Mouse (Mus musculus) WW6 (cell line): ENCODE measurements around the gene Gm13283.
"Not testable (repeated sequence)": the region's sequence is repeated elsewhere in the genome, so short reads cannot be mapped to it uniquely, and the experiment has no call there.

ENCODE experiments used
- DNase-seq: peaks from one replicate; pipeline ENCODE4 v3.0.0-alpha.2; 2013; ENCODE audit warnings: low read depth, low spot score

Gene Gm13283

DNA sequence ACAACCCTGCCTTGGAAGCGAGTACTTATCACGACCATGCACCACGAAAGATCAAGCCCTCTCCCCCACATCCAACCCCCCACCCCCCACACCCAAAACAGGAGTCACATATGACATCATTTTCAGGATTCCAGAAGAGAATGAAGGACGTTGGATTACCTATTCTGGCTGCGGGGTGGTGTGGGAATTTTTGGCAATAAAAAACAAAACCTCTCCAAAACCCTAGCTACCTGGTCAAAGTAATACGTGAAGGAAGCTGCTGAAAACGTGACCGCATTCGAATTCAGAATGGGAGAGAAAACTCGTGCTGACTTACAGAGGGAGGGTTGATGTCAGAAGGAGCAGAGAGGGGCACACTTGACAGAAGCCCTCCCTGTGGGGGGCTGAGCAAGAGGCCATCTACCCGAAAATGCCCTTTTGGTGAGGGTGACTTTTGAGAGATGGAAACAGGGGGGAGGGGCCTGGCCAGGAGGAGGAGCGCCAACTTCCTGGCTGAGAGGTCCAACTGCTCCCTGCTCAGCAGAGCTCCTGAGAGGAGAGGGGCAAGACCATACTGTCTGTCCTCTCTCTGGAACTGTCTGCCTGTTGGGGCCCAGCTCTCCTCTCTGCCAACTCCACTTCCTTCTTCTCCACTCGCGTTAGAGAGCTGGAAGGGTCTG, at the start of gene Gm13283:
Gene Gm13283, plus strand, starts transcription at position 510 of the 659 bp plus-strand sequence.
- not testable (repeated sequence) for DNase-seq

- DNase-seq: no peak
Observed at GRCm38 (mm10) chr4:88714281-88714680, 45.6 kb upstream of the Gm13283 start.

GRCm38 (mm10) chr4:88715059-88715458, 44.9 kb upstream of the Gm13283 start:
- DNase-seq: no peak

DNA sequence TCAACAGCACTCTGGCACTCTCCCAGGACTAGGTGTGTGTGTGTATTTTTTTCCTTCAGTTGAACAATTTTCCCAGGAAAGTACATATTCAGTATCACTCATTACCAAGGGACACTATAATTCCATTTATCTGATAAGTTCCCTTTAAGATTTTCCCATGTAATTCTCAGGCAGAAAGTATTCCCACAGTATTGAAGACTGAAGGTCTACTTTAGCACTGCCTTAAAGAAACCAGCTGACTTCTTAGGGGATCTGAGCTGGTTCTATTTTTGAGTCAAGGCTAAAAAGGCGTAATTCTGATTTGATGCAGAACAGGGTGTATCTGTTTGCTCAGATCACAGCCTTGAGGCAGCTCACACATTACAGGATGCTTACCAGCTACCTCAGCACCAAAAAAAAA, 41.2 kb upstream of the Gm13283 start:
- no peak for DNase-seq

- DNase-seq: peak; percentile 65
Observed at GRCm38 (mm10) chr4:88721791-88722721, 37.9 kb upstream of the Gm13283 start, which contains the start of the genes Gm26566 and Klhl9. Gene Gm26566, plus strand, starts transcription at chr4:88721805. Gene Klhl9, minus strand, starts transcription at chr4:88722465.

GRCm38 (mm10) chr4:88723497-88724090, 36.3 kb upstream of the Gm13283 start:
- no peak for DNase-seq

GRCm38 (mm10) chr4:88726727-88727126, 33.2 kb upstream of the Gm13283 start:
- DNase-seq: no peak

GRCm38 (mm10) chr4:88727324-88727723, 32.6 kb upstream of the Gm13283 start:
- DNase-seq: no peak

DNA sequence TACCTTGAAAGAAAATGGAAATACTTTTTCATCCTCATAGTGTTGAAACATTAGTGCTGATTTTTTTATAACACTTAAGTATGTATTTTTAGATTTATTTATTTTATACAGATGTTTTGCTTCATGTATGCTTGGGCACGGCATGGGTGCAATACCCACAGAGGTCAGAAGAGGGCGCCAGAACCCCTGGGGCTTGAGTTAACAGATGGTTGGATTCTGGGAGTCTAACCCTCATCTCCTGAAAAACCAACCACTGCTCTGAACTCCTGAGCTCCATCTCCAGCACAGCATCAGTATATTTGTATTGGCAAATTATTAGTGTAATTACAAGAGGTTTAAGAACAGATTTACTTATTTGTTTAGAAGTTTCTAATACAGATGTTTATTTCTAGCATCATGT, 21.4 kb upstream of the Gm13283 start:
- no peak for DNase-seq

GRCm38 (mm10) chr4:88739036-88739435, 20.9 kb upstream of the Gm13283 start:
- DNase-seq: no peak

- DNase-seq: no peak
Observed at GRCm38 (mm10) chr4:88741426-88741825, 18.5 kb upstream of the Gm13283 start.

- DNase-seq: no peak
Observed at GRCm38 (mm10) chr4:88742771-88743371, 17.0 kb upstream of the Gm13283 start.

GRCm38 (mm10) chr4:88744207-88744606, 15.7 kb upstream of the Gm13283 start:
- no peak for DNase-seq

GRCm38 (mm10) chr4:88749926-88750325, 10.0 kb upstream of the Gm13283 start:
- DNase-seq: no peak

DNA sequence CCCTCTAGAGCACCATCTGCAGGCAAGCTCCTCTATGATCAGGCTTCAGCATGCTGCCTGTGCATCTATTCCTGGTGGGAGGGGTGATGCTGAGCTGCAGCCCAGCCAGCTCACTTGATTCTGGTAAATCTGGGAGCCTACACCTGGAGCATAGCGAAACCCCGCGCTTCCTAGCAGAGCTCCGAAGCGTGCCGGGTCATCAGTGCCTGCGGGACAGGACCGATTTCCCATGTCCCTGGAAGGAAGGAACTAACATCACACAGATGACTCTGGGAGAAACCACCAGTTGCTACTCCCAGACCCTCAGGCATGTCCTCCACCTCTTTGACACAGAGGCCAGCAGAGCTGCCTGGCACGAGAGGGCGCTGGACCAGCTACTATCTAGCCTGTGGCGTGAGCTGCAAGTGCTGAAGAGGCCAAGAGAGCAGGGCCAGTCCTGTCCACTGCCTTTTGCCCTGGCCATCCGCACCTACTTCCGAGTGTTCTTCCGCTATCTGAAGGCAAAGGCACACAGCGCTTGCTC, 5.0 kb upstream of the Gm13283 start, which contains the start of gene Gm13271:
Gene Gm13271, plus strand, starts transcription at position 51 of the 523 bp plus-strand sequence.
- DNase-seq: not testable (repeated sequence)

- DNase-seq: not testable (repeated sequence)
Observed at GRCm38 (mm10) chr4:88756581-88757513, 3.1 kb upstream of the Gm13283 start.

DNA sequence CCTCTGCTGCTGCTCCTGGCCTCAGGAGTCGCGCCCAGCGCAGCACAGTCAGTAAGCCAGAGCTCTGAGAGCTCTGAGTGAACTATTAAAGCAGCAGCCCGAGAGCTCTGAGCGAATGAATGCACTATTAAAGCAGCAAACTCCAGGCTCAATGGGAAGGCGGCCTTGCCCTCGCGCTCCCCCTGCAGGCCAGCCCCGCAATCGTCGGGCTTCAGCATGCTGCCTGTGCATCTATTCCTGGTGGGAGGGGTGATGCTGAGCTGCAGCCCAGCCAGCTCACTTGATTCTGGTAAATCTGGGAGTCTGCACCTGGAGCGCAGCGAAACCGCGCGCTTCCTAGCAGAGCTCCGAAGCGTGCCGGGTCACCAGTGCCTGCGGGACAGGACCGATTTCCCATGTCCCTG, 2.3 kb upstream of the Gm13283 start:
- peak; percentile 60 for DNase-seq

GRCm38 (mm10) chr4:88758751-88759150, 1.2 kb upstream of the Gm13283 start:
- DNase-seq: not testable (repeated sequence)

GRCm38 (mm10) chr4:88760431-88760830, 512 bp downstream of the Gm13283 start:
- DNase-seq: not testable (repeated sequence)

GRCm38 (mm10) chr4:88761776-88762175, 1.9 kb downstream of the Gm13283 start:
- not testable (repeated sequence) for DNase-seq
